Mouse (Mus musculus) duodenum, adult 2 months (tissue): Measurements from ENCODE around the gene Kif1c. TPM values are rescaled to one million over a fixed set of nuclear protein-coding genes. Genes with fewer than 3 reads are reported as not detected.

Experiments
- polyA plus RNA-seq: library from polyadenylated mRNA; depleted of rRNA; stranded (reverse); fragments of >200 nt; gene quantifications from 2 replicates; pipeline ENCODE4 v1.2.3, GENCODE M21; 2012; ENCODE audit warnings: low replicate concordance; rRNA removed

Kif1c gene
- polyA plus RNA-seq = 40.9 and 70.4 TPM in 2 replicates

DNA sequence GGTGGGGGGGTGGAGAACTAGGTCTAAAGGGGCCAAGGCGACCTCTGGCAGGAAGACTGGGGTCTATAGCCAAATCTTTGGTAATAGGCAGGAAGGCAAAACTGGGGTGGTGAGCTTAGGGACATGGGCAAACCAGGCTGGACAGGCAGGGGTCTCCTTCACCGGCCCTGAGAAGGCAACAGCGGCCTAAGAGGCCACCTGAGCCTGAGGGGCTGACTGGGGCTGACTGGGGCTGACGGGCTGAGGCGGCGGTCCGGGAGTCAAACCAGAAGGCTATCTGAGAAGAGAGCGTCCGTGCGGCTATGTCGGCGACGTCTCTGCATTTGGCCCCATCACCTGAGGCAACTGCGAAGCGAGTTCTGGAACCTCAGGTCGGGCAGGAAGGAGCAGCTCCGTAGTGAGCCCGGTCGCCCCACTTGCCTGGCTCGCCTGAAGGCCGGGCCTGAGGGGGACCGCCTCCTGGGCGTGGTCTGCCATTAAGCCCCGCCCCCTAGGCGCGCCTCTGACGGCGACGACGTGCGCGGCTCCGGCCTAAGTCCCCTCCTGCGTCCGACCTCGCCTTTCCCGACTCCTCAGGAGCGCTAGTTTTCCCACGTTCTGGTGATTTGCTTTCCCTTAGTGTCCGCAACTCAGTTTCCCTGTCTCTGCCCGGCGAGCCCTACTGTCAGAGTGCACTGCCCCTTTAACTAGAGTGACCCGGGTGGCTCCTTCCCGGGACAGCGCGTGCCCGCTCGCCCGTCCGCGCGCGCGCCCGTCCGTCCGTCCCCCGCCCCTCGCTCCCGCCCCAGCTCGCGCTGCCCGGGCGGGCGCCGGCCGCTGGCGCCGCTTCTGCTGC is at the start of gene Kif1c, which contains the start of gene Inca1:
TSS of gene Kif1c (plus strand) at position 827 of the 835 bp plus-strand sequence.
TSS of gene Inca1 (minus strand) at position 434 of the 835 bp plus-strand sequence.

DNA sequence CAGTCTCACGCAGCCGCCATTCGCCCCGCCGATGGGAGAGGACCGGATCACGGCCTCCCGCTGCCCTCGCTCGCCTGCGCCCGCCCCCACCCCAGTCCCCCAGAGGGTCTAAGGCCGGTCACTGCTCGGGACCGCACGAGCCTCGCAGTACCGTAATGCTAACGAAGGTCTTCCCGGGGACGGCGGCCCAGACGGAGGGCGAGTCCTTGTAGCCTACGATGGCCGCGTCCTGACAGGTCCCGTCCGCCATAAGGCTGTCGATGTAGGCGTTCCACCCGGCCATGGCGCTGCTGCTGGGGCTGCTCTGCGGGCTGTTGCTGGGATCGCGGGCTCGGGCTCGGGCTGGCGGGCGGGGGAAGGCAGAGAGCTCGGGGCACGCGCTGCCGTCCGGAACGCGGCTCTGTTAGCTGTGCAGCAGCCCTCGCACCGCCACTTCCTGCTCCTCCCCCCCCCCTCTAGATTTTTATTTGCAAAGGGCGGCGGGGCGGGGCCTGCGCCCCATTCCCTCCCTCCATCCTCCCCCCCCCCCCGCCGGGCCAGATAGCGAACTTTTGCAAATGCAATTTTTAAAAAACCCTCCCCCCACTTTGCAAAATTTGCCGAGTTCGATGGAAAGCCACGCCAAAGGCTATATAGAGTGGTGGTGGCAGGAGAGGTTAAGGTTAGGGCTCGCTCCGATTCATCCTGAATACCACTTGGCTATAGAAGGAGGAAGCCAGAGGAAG is 46.0 kb upstream of the Kif1c start, which contains the start of gene Pfn1:
TSS of gene Pfn1 (minus strand) at position 447 of the 725 bp plus-strand sequence.

DNA sequence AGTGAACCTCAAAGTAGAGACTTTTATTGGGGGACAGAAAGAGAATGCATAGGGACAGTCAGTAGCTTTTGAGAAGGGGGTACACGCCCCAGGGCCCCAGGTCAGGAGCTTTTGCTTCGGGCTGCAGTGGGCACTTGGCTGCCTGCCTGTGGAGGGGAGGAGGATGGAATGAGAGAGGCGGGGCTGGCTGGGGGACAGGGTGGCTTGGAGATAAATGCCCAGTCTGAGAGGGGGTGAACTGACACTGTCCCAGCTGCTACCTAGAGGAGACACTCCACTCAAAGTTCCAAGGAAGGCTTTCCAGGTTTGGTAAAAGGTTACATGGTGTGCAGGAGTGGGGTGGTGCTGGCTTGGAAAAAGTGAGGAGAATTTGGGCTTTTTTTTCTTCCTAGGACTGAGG is 43.4 kb upstream of the Kif1c start, which contains the start of gene Eno3:
TSS of gene Eno3 (plus strand) at position 239 of the 400 bp plus-strand sequence.

DNA sequence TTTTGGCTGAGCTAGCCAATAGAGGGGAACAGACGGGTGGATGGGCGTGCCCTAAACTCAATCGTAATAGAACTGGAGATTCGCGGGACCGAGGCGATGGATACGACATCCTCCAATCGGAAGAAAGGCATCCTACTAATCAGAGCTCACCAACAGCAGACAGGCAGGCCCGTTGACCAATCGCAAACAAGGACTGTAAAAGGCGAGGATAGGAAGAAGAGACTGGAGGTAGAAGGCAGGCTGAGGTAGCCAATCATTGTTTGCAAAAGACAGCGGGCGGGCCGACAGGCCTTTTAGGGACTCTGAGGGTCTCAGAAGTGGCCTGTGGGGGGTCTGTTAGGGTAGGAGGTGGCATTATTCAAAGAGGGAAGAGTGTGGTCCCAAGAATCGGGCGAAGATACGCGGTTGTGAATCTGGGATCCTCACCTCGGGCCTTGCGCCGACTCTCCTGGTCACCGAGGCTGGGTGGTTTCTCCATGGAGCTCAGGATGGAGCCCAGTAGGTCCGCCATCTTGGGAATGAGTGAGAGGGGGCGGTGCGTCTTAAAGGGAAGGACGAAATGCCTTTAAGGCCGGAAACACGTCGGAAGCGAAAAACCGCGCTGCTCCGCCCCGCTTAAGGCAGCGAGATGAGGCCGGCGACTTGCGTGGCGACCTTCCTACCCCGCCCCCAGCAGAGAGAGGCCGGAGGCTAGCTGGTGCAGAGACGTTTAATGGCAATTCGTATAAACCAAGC is 31.4 kb upstream of the Kif1c start, which contains the start of gene Spag7:
TSS of gene Spag7 (minus strand) at position 646 of the 735 bp plus-strand sequence.

DNA sequence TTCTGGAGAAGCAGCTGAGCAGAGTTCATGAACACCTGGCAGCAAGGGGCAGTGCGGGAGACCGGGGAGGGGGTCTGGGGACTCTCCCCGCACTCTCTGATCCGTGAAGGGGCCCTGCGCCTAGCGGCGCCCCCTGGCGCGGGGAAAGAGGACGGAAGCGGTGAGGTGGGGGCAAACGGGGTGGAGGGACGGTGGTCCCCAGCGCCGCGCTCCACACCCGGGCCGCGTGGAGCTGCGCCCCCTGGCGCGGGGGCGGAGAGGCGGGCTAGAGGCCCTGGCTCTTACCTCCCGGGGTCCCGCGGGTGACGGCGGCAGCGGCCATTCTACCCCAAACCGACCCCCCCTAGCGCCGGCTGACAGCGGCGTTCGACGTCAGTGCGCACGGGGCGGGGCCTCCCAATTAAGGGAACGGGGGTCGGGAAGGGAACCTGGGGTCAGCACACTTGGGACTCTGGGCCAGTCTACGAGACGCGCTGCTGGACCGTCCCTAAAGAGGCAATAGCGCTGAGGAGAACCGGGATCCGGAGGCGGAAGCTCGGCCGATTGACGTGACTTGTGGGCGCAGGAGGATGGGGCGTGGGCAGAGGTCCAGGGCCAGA is 12.6 kb upstream of the Kif1c start, which contains the start of gene Camta2:
TSS of gene Camta2 (minus strand) at position 505 of the 599 bp plus-strand sequence.

DNA sequence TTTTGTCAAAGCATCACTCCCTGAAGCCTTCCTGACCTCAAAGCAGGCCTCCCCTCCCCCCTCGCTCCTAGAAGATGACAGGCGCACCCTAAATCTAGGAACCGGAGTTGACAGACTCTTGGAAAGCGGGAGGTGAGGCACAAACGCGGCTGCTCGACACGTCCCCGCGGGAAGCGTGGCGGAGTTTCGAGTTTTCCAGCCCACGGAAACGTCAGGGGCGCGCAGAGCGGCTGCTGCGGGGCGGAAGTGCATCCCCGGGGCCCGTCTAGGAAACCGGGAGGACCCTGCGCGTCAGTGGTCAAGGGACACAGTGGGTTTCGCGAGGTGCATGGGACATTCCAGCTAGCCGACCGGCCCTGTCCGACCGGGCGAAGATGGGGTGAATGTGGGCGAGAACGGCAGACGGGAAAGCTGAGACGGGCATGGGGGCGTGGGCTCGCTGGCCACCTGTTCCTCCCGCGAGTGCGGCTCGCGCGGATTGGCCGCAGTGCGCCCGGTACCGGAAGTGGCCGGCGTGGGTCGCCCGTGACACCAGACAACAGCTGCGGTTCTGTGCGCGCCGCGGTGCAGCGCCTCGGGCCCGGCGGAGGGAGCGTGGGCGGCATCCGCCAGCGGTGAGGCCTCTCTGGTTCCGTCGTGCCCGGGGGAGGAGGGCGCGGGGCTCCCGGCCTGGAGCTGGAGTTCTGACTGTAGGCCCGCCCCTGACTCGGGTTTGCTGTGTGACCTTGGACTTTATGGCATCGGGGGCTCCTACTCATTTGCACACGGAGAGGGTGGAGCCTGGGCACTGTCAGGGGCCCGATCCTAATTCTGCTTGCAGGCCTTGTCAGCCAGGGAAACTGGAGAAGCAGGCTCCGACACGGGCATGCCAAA is 63.8 kb downstream of the Kif1c start, which contains the start of gene Zfp3:
TSS of gene Zfp3 (plus strand) at position 274 of the 873 bp plus-strand sequence.

Other genes starting within 250 kb of the Kif1c start
- 11.7 and 19.4 TPM in 2 replicates for gene Med11, start 248.6 kb upstream of the Kif1c start, polyA plus RNA-seq
- 4.5 and 7.0 TPM in 2 replicates for gene Zmynd15, start 241.1 kb upstream of the Kif1c start, polyA plus RNA-seq
- 19.4 and 41.0 TPM in 2 replicates for gene Cxcl16, start 240.6 kb upstream of the Kif1c start, polyA plus RNA-seq
- 330 and 792 TPM in 2 replicates for gene Tm4sf5, start 195.3 kb upstream of the Kif1c start, polyA plus RNA-seq
- 0.18 TPM in 1 of 2 replicates, not detected in the other for gene Vmo1, start 185.9 kb upstream of the Kif1c start, polyA plus RNA-seq
- gene Gltpd2, start 181.4 kb upstream of the Kif1c start, polyA plus RNA-seq = 6.6 and 27.0 TPM in 2 replicates
- gene Psmb6, start 175.2 kb upstream of the Kif1c start, polyA plus RNA-seq = 220 and 329 TPM in 2 replicates
- not detected in 2 replicates for gene Gm40193, start 167.6 kb upstream of the Kif1c start, polyA plus RNA-seq
- gene Pld2, start 160.5 kb upstream of the Kif1c start, polyA plus RNA-seq = 16.7 and 17.7 TPM in 2 replicates
- 42.1 and 67.8 TPM in 2 replicates for gene Mink1, start 137.7 kb upstream of the Kif1c start, polyA plus RNA-seq
- not detected in 2 replicates for gene 4930544D05Rik, start 84.7 kb upstream of the Kif1c start, polyA plus RNA-seq
- 0.13 TPM in 1 of 2 replicates, not detected in the other for gene Chrne, start 81.3 kb upstream of the Kif1c start, polyA plus RNA-seq
- gene Gp1ba, start 61.4 kb upstream of the Kif1c start, polyA plus RNA-seq = 0.05 TPM in 1 of 2 replicates, not detected in the other
- 93.4 and 152 TPM in 2 replicates for gene Rnf167, start 53.3 kb upstream of the Kif1c start, polyA plus RNA-seq
- 108 and 218 TPM in 2 replicates for gene Slc25a11, start 53.1 kb upstream of the Kif1c start, polyA plus RNA-seq
- gene Pfn1, start 45.9 kb upstream of the Kif1c start, polyA plus RNA-seq = 3,237 and 8,074 TPM in 2 replicates
- 4.4 and 6.7 TPM in 2 replicates for gene Eno3, start 43.3 kb upstream of the Kif1c start, polyA plus RNA-seq
- 6.5 and 20.4 TPM in 2 replicates for gene Spag7, start 31.1 kb upstream of the Kif1c start, polyA plus RNA-seq
- 51.1 and 76.0 TPM in 2 replicates for gene Camta2, start 12.4 kb upstream of the Kif1c start, polyA plus RNA-seq
- 0.59 and 2.1 TPM in 2 replicates for gene Inca1, start 393 bp upstream of the Kif1c start, polyA plus RNA-seq
- gene Zfp3, start 63.7 kb downstream of the Kif1c start, polyA plus RNA-seq = 0.83 and 1.2 TPM in 2 replicates
- 0.18 and 0.90 TPM in 2 replicates for gene Scimp, start 112.0 kb downstream of the Kif1c start, polyA plus RNA-seq
- gene Rabep1, start 144.2 kb downstream of the Kif1c start, polyA plus RNA-seq = 1.6 and 1.9 TPM in 2 replicates